Mouse (Mus musculus) MEL (cell line): ENCODE data around the gene Actn3.

ENCODE experiments used
- CHD1 ChIP-seq: IDR thresholded peaks from 2 replicates; pipeline ENCODE4 v1.6.1; 2012; ENCODE audit warnings: low read depth, mild to moderate bottlenecking, inconsistent platforms, low read length, improper control_type of control experiment
- CHD2 ChIP-seq: IDR thresholded peaks from 2 replicates; pipeline ENCODE4 v1.6.1; 2011; ENCODE audit warnings: low read length, improper control_type of control experiment
- CTCF ChIP-seq, 3 experiments: IDR thresholded peaks in 2 of 3; conservative IDR thresholded peaks in 1 of 3; 2 replicates each; pipeline ENCODE4 v1.5.1; 2011 to 2012; ENCODE audit warnings: low read length in 3 of 3, low read depth in 2 of 3, mild to moderate bottlenecking in 2 of 3, improper control_type of control experiment in 1 of 3, inconsistent platforms in 1 of 3, mixed read lengths in 1 of 3, moderate library complexity in 1 of 3; ENCODE audit not compliant: control insufficient read depth in 1 of 3, insufficient read depth in 1 of 3, poor library complexity in 1 of 3, severe bottlenecking in 1 of 3
- ELF1 ChIP-seq: IDR thresholded peaks from 2 replicates; pipeline ENCODE4 v1.6.1; 2014; ENCODE audit warnings: low read depth, mild to moderate bottlenecking, inconsistent platforms, low read length, improper control_type of control experiment, moderate library complexity
- EP300 ChIP-seq, 2 experiments: IDR thresholded peaks; 2 replicates each; pipeline ENCODE4 v1.6.1; 2011; ENCODE audit warnings: improper control_type of control experiment in 2 of 2, low read length in 2 of 2, low read depth in 1 of 2, mild to moderate bottlenecking in 1 of 2
- GABPA ChIP-seq: IDR thresholded peaks from 2 replicates; pipeline ENCODE4 v1.6.1; 2012; ENCODE audit warnings: low read depth, mild to moderate bottlenecking, inconsistent platforms, low read length, improper control_type of control experiment, moderate library complexity
- POLR2A ChIP-seq, 2 experiments: IDR thresholded peaks; 2 replicates each; pipeline ENCODE4 v1.6.1; 2011 to 2012; ENCODE audit warnings: low read length in 2 of 2, mild to moderate bottlenecking in 2 of 2, control low read depth in 1 of 2, improper control_type of control experiment in 1 of 2, low read depth in 1 of 2, moderate library complexity in 1 of 2; ENCODE audit not compliant: control insufficient read depth in 1 of 2, insufficient read depth in 1 of 2, poor library complexity in 1 of 2
- RCOR1 ChIP-seq: IDR thresholded peaks from 2 replicates; pipeline ENCODE4 v1.6.1; 2012; ENCODE audit warnings: low read depth, mild to moderate bottlenecking, inconsistent platforms, low read length, improper control_type of control experiment
- SMC3 ChIP-seq: IDR thresholded peaks from 2 replicates; pipeline ENCODE4 v1.6.1; 2011; ENCODE audit warnings: low read depth, low read length, improper control_type of control experiment
- UBTF ChIP-seq: IDR thresholded peaks from 2 replicates; pipeline ENCODE4 v1.6.1; 2012; ENCODE audit warnings: low read depth, mild to moderate bottlenecking, inconsistent platforms, low read length, improper control_type of control experiment, moderate library complexity, borderline replicate concordance; ENCODE audit not compliant: insufficient read depth
- ZKSCAN1 ChIP-seq: IDR thresholded peaks from 2 replicates; pipeline ENCODE4 v1.6.1; 2012; ENCODE audit warnings: low read depth, mild to moderate bottlenecking, inconsistent platforms, low read length, improper control_type of control experiment, moderate library complexity
- ZNF384 ChIP-seq: IDR thresholded peaks from 2 replicates; pipeline ENCODE4 v1.6.1; 2012; ENCODE audit warnings: low read depth, mild to moderate bottlenecking, inconsistent platforms, low read length, improper control_type of control experiment

DNA sequence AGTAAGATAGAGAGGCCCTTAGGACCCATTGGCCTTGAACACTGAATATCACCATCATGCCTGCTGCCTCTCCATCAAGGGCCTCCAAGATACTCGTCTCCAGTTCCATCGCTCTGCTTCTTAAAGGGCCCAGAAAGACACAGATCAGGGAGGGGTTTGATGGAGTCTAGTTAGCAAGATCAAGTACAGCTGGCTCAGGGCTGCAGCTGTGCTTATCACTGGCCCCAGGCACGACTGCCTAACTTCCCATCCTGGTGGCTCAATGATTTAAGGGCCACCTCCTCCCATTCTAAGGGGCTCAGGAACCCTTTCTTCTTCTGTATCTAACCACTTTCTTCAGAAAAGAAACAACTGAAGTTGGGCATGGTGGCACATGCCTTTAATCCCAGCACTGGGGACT, 14.1 kb upstream of the Actn3 start:
- no peak for TF ChIP-seq CTCF (IDR thresholded peaks at IDR 0.05 in 2 of 3, conservative IDR thresholded peaks at IDR 0.05 in 1 of 3; ENCODE audit: control insufficient read depth in 1 of 3, insufficient read depth in 1 of 3, low read depth in 2 of 3, low read length in 3 of 3, poor library complexity in 1 of 3, severe bottlenecking in 1 of 3)
- TF ChIP-seq ZNF384: no peak
- no peak for TF ChIP-seq GABPA
- peak; percentile 43; the same call in 1 of the 2 replicates for TF ChIP-seq RCOR1
- no peak for TF ChIP-seq ZKSCAN1
- TF ChIP-seq SMC3: no peak
- TF ChIP-seq UBTF: no peak
- TF ChIP-seq CHD1: no peak
- TF ChIP-seq CHD2: no peak
- no peak for TF ChIP-seq POLR2A (IDR thresholded peaks at IDR 0.05; ENCODE audit: control insufficient read depth in 1 of 2, insufficient read depth in 1 of 2, low read depth in 1 of 2, low read length in 2 of 2, poor library complexity in 1 of 2)
- peak; percentile 58 to 84 for TF ChIP-seq EP300 (IDR thresholded peaks at IDR 0.05; ENCODE audit: low read depth in 1 of 2, low read length in 2 of 2)
- no peak for TF ChIP-seq ELF1
